Mouse (Mus musculus): Measurements from ENCODE around the gene Igsf23. TPM values are rescaled to one million over a fixed set of nuclear protein-coding genes. Genes with fewer than 3 reads are reported as not detected.

Gene Igsf23
- polyA plus RNA-seq, 1 experiment, result not detected

DNA sequence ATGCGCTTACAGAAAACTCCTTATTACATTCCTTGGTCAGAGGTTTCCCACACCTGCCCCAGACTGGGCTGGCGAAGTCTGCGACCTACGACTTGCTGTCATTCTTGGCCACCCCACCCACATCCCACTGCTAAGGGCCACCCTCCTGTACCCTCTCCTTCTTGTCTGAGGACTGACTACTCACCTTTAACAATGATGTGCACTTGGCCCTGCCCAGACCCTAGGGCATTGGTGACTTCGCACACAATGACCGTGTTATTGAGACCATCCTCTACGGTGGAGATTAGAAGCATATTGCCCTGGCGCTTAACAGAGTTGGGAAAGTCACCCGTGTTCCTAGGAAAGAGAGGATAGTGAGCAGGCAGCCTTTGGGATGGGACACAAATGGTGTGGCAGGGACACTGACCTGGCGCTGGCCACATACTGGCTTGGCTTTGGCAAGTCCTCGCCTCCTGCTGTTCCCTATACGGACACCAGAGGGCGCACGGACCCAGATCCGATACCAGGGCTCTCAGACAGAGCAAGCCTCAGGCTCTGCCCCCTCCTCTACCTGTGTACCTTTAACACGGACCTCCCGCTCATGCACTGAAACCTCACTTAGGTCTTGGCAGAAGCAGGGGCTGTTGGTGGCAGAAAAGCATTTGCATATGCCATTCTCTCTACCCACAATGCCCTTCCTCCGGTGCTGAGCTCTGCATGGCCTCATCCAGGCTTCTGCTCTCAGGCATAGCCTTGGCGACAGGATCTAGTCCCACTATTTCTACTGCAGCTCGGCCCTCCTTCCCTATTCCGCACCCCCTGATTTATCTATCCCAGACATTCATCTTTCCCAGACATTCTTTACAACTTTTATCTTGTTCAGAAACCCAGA, 39.9 kb downstream of the Igsf23 start:
- no peaks in the 10 kb centered on the region for H3K27me3 ChIP-seq (ENCODE audit: control insufficient read depth)
- no peak overlapping the region for H3K4me3 ChIP-seq (replicated peaks)
- H3K9me3 ChIP-seq (ENCODE audit: control insufficient read depth, low read length), result no peaks in the 10 kb centered on the region
- TF ChIP-seq TAL1 (IDR thresholded peaks at IDR 0.05; ENCODE audit: low read length) (no peak), GATA1 (IDR thresholded peaks at IDR 0.05; ENCODE audit: low read length) (no peak)
- no peaks in the 10 kb centered on the region for H3K36me3 ChIP-seq (ENCODE audit: control insufficient read depth)
- H3K4me1 ChIP-seq (ENCODE audit: control insufficient read depth), result no peaks in the 10 kb centered on the region

DNA sequence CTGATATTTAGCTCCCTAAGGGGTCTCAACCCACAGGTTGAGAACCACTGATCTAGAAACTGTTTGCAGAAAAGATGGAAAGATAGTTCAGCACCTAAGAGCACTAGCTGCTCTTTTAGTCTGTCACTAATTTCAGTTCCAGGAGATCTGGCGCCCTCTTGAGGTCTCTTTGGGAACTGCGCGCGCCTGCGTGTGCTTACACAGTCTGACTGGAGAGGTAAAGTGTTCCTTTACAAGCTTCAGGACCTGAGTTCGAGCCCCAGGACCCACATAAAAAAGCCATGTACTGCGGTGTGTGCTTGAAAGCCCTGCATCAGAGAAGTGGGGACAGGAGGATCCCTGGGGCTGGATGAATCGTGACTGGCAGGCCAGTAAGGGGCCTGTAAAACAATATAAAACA, 60.7 kb downstream of the Igsf23 start:
- TF ChIP-seq TAL1 (IDR thresholded peaks at IDR 0.05; ENCODE audit: low read length), result no peak
- no peak for TF ChIP-seq GATA1 (IDR thresholded peaks at IDR 0.05; ENCODE audit: low read length)
- no peaks in the 10 kb centered on the region for H3K27me3 ChIP-seq (ENCODE audit: control insufficient read depth)
- H3K9me3 ChIP-seq (ENCODE audit: control insufficient read depth, low read length), result no peaks in the 10 kb centered on the region
- H3K4me1 ChIP-seq (ENCODE audit: control insufficient read depth), result no peaks in the 10 kb centered on the region
- H3K4me3 ChIP-seq (replicated peaks), result no peak overlapping the region
- no peaks in the 10 kb centered on the region for H3K36me3 ChIP-seq (ENCODE audit: control insufficient read depth)

DNA sequence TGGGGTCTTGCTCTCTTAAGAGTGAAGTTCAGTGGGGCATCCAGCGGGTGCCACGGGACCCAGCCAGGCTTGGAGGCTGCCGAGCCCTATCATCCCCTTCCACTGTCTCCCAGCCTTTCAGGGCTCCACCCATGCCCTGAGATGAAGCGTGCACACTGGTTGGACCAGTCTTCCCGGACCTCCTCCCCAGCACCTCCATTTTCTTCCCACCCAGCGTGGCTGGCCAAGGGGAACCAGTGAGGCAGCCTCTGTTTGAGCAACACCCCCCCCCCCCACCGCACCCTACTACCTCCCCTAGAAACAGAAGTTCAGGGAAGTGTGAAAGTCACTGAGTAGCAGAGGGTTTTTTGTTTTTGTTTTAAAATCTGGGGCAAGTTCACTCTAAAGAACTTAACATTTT, 62.7 kb downstream of the Igsf23 start, which contains the start of gene Ceacam19:
Gene Ceacam19, minus strand, starts transcription at position 117 of the 400 bp plus-strand sequence.
- H3K4me1 ChIP-seq (ENCODE audit: control insufficient read depth), result no peaks in the 10 kb centered on the region
- H3K4me3 ChIP-seq (replicated peaks), result no peak within 1 kb of the TSS
- H3K27me3 ChIP-seq (ENCODE audit: control insufficient read depth), result no peaks in the 10 kb centered on the region
- TF ChIP-seq TAL1 (IDR thresholded peaks at IDR 0.05; ENCODE audit: low read length) (no peak), GATA1 (IDR thresholded peaks at IDR 0.05; ENCODE audit: low read length) (no peak)
- no peaks in the 10 kb centered on the region for H3K36me3 ChIP-seq (ENCODE audit: control insufficient read depth)
- H3K9me3 ChIP-seq (ENCODE audit: control insufficient read depth, low read length), result no peaks in the 10 kb centered on the region

Other genes with a start within 250 kb of the Igsf23 start
- gene Tomm40, start 235.3 kb downstream of the Igsf23 start, polyA plus RNA-seq (2012), result 12.7 and 13.1 TPM in 2 replicates
- 0.13 and 0.15 TPM in 2 replicates for gene Nectin2, start 200.3 kb downstream of the Igsf23 start, polyA plus RNA-seq (2012)
- gene Bcam, start 179.7 kb downstream of the Igsf23 start, polyA plus RNA-seq (2012), result 0.02 TPM in 1 of 2 replicates, not detected in the other
- gene Cblc, start 153.9 kb downstream of the Igsf23 start, polyA plus RNA-seq (2012), result not detected in 2 replicates
- 0.15 and 0.18 TPM in 2 replicates for gene Bcl3, start 128.0 kb downstream of the Igsf23 start, polyA plus RNA-seq (2012)
- gene Gm19345, start 98.8 kb downstream of the Igsf23 start, polyA plus RNA-seq (2012), result not detected in 2 replicates
- gene Ceacam16, start 89.5 kb downstream of the Igsf23 start, polyA plus RNA-seq (2012), result not detected in 2 replicates
- not detected in 2 replicates for gene Ceacam19, start 62.8 kb downstream of the Igsf23 start, polyA plus RNA-seq (2012)
- 0.02 and 0.04 TPM in 2 replicates for gene Pvr, start 29.6 kb downstream of the Igsf23 start, polyA plus RNA-seq (2012)
- gene Ceacam20, start 14.7 kb upstream of the Igsf23 start, polyA plus RNA-seq (2012), result not detected in 2 replicates
- not detected in 2 replicates for gene Nlrp9b, start 40.7 kb upstream of the Igsf23 start, polyA plus RNA-seq (2012)
- 0.01 TPM in 1 of 2 replicates, not detected in the other for gene Vmn1r91, start 148.9 kb upstream of the Igsf23 start, polyA plus RNA-seq (2012)
- gene Gm16442, start 171.8 kb upstream of the Igsf23 start, polyA plus RNA-seq (2012), result not detected in 2 replicates
- not detected in 2 replicates for gene Vmn1r93, start 188.3 kb upstream of the Igsf23 start, polyA plus RNA-seq (2012)
- gene Vmn1r94, start 217.6 kb upstream of the Igsf23 start, polyA plus RNA-seq (2012), result not detected in 2 replicates
- not detected in 2 replicates for gene Vmn1r95, start 243.0 kb upstream of the Igsf23 start, polyA plus RNA-seq (2012)

All from erythroblast, embryonic 14.5 days (primary cell).